Mouse (Mus musculus): ENCODE measurements at regions not wholly inside any gene's neighbourhood (a gene's known extent, or its start where the extent isn't known, plus 50 kb on each side); places are given as distances from the start of the nearest gene placed in this dataset.
A peak's percentile ranks its signal among the peaks of the same experiment; 100 is the strongest.

DNA sequence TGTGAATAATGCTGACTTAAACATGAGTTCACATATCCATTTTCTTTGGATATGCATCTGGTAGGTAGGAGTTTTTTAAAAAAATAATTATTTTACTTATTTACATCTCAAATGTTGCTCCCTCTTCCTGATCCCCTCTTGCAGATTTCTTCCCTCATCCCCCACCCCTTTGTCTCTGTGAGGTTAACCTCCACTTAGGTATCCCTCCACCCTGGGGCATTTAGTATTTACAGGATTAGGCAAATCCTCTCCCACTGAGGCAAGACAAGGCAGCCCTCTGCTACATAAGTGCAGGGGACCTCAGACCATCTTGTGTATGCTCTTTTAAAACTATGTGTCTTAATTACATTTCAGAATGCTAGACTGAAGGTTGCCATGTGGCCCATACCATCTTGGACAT, 155.2 kb upstream of the Shcbp1 start:
- no peak for DNase-seq (ENCODE audit: low spot score in 2 of 2)

DNA sequence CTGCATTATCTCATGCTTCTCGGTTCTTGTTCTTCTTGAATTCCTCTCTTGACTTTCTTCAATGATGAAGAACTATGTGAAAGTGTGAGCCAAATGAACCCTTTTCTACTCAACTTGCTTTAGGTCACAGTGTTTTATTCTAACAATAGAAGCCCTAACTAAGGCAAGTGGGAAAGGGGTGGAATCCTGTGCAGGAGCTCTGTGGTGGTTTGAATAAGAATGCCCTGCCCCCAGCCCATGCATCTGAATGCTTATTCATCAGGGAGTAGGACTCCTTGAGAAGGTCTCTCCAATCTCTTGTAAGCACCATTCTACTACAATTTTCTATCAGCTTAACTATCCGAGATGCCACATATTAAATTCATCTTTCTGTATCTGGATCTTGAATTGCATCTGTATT, 154.7 kb upstream of the Shcbp1 start:
- DNase-seq (ENCODE audit: low spot score in 2 of 2) = no peak

DNA sequence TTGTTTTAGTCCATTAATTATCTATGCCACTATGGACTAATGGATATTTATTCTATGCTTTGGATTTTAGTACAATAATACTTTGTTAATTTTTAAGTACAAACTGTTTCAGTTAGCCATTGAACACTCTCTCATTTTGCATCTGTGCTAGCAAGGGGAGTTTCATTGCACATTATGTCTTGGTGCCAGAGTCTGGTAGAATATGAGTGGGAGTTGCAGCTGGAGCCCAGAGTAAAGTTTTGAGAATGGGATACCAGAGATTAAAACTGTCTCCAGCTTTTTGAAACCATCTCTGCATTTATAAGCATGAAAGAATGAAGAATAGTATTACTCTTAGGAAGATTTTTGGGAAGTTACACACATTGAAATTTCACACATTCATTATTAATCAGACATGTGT, 137.1 kb upstream of the Shcbp1 start:
- peak in 1 of 2 experiments; percentile 1 for DNase-seq (ENCODE audit: low spot score in 2 of 2)

DNA sequence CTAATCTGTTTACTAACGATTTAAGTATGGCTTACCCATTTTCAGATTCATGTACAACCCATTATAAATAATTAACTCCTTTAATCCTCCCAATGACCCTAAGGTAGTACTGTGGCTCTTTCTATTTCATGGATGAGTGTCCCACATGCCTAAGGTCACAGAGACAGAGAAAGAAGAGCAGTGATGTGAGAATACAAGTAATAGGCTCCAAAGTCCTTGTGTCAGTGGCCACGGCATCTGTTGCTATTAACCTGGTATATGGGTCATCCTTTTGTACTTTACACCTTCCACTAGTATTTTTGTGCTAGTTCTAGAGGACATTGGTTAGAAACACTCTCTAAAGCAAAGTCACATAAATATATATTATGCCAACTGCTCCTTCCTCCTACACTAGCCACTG, 115.7 kb upstream of the Shcbp1 start:
- DNase-seq (ENCODE audit: low spot score in 2 of 2) = no peak

DNA sequence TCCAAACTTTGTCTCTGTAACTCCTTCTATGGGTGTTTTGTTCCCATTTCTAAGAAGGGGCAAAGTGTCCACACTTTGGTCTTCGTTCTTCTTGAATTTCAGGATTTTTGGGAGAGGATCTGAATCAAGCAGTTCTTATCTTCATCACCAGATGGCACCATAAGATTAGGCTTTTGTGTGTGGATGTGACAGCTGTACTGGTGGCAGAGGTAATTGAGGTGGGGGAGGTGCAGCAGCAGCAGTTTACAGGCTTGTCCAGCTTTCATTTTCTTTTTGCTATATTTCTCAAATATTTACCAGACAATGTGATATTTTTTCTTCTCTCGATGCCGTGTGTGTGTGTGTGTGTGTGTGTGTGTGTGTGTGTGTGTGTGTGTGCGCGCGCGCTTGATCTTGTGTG, 89.4 kb upstream of the Shcbp1 start:
- peak; percentile 25 to 35 for DNase-seq (ENCODE audit: low spot score in 2 of 2)

DNA sequence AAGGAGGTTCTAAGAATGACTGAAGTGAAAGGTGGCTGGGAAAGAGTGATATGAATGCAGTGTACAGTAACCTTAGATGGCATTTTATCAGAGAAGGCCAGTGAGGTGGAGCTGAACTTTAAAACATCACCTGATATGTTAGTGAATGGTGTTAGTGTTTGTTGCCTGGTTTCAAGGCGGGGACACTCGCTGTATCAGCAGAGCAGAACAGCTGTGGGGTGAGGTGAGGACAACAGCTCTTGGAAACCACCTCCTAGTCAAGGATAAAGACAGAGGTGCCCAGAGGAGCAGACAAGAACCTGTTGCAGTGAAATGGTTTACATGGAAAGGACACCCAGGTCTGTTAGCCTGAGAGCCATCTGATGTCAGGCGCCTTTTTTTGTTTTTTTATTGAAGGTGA, 59.7 kb upstream of the Shcbp1 start:
- DNase-seq (ENCODE audit: low spot score in 2 of 2) = no peak

DNA sequence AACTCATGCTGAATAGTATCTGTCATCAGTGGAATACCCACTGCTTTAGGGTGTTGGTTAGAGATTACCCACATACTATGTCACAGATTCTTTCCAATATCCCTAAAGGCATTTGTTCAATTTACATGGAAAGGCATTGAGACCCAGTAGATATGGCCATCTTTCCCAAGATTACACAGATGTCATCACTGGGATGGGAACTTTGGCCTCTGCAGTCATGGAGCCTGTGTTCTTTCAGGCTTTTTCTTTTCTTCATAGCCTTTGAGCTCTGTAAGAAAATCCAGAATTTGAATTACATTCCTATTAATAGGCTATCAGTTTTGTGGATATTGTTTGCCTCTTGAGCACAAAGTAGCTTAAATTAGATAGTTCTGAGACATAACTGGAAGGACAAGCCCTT, 59.2 kb upstream of the Shcbp1 start:
- DNase-seq (ENCODE audit: low spot score in 2 of 2) = no peak

DNA sequence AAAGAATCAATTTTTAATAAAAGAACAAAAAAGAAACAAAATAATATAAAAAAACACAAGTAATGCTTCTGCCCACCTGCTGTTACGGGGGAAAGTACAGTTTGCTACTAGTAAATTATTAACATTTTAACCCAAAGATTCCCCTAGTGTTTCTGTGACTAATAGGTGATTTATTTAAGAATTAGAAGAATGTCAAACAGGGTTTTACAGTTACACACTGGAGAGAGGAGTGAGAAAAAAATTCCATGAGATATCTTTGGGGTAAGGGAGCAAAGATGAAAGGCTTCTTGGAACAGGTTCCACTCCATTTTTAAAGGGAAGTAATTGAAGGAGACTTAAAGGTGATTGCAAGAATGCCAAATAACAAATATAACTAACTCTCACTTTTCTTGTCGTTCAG, 58.4 kb upstream of the Shcbp1 start:
- DNase-seq (ENCODE audit: low spot score in 2 of 2) = no peak

DNA sequence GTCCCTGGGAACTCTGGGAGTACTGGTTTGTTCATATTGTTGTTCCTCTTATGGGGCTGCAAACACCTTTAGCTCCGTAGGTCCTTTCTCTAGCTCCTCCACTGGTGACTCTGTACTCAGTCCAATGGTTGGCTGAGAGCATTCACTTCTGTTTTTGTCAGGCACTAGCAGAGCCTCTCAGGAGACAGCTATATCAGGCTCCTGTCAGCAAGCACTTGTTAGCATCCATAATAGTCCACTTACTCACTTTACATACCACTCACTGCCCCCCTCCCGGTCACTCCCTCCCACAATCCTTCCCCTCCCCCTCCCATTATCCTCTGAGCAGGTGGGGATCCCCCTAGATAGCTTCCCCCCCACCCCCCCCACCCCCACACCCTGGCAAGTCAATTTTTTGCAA, 57.3 kb upstream of the Shcbp1 start:
- DNase-seq (ENCODE audit: low spot score in 2 of 2) = no peak
